Mouse (Mus musculus) erythroblast, embryonic 14.5 days (primary cell): ENCODE data around the gene Crk.

Experiments used
- GATA1 ChIP-seq: IDR thresholded peaks from 2 replicates; pipeline ENCODE4 v1.6.1; 2012; ENCODE audit warnings: low read length, inconsistent platforms, mixed read lengths
- TAL1 ChIP-seq: IDR thresholded peaks from 3 replicates; pipeline ENCODE4 v1.6.1; 2012; ENCODE audit warnings: low read length, inconsistent platforms, mixed read lengths

GRCm38 (mm10) chr11:75668621-75669020 lies 10.4 kb upstream of the Crk start:
- TF ChIP-seq TAL1 (no peak), GATA1 (no peak)
